Mouse (Mus musculus) intestine, embryonic 16.5 days (tissue): ENCODE measurements around the gene Bcl2l1. TPM values are rescaled to one million over a fixed set of nuclear protein-coding genes. Genes with fewer than 3 reads are reported as not detected.

Experiments
- ATAC-seq: fragments of 200-750 bp; cut with Nextera tagmentation; 2 replicates; pipeline ENCODE4 v1.8.0; 2017; ENCODE audit warnings: moderate TSS enrichment, moderate library complexity
- H3K27ac ChIP-seq: fragments of 300-500 bp; sonication (generic); 2 replicates; pipeline ENCODE4 v1.5.1; 2014; ENCODE audit warnings: mild to moderate bottlenecking, low read length
- H3K27me3 ChIP-seq: fragments of 300-500 bp; sonication (generic); replicated peaks from 2 replicates; pipeline ENCODE4 v1.6.1; 2014; ENCODE audit warnings: low read length, control low read depth, mixed read lengths; ENCODE audit not compliant: control insufficient read depth, insufficient read depth
- H3K36me3 ChIP-seq: fragments of 300-500 bp; sonication (generic); 2 replicates; pipeline ENCODE4 v1.6.1; 2014; ENCODE audit warnings: low read length, control low read depth; ENCODE audit not compliant: control insufficient read depth, insufficient read depth
- H3K4me1 ChIP-seq: fragments of 300-500 bp; sonication (generic); 2 replicates; pipeline ENCODE4 v1.6.1; 2014; ENCODE audit warnings: low read length, control low read depth, mixed read lengths; ENCODE audit not compliant: control insufficient read depth, insufficient read depth
- H3K4me2 ChIP-seq: fragments of 300-500 bp; sonication (generic); 2 replicates; pipeline ENCODE4 v1.6.1; 2014; ENCODE audit warnings: low read depth, low read length, control low read depth
- H3K4me3 ChIP-seq: fragments of 300-500 bp; sonication (generic); 2 replicates; pipeline ENCODE4 v1.5.1; 2014; ENCODE audit warnings: mild to moderate bottlenecking, low read length
- H3K9ac ChIP-seq: fragments of 300-500 bp; sonication (generic); 2 replicates; pipeline ENCODE4 v1.6.1; 2014; ENCODE audit warnings: low read depth, low read length
- H3K9me3 ChIP-seq: fragments of 300-500 bp; sonication (generic); 2 replicates; pipeline ENCODE4 v1.6.1; 2016; ENCODE audit warnings: low read length, control low read depth; ENCODE audit not compliant: control insufficient read depth
- WGBS: fragments of 180-500 bp; shearing (Covaris S2); extraction: QIAGEN DNeasy Blood & Tissue Kit; methylation state at CpG from one replicate; pipeline ENCODE4 v1.1.7; 2014; 5-methylcytosine and 5-hydroxymethylcytosine counted together
- polyA plus RNA-seq: library from polyadenylated mRNA; unstranded; fragments of >200 nt; fragmentation: Nextera tagmentation; extraction: Ambion mirVana; gene quantifications from 2 replicates; pipeline ENCODE4 v1.2.1, GENCODE M21; 2015

Gene Bcl2l1
- polyA plus RNA-seq, 1 experiment from 2014 or later: 65.8 TPM

DNA sequence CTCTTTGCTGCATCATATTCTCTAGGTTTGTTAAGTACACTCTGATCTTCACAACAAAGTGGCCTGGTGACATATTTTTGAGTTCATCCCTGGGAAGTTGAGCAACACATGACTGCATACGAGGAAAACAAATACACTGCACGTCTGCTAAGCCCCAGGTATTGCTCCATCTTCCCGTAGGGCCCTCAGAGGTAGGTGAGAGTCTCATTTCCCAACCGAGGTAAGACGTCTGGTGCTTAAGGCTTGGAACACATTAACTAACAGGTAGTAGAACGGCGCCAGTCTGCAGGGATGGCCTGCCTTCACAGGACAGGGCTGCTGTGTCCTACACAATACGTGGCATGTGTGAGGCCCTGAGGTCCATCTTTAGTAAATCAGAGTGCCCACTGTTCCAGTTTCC lies 46.9 kb downstream of the Bcl2l1 start:
- WGBS: 88% methylated on average over 8 of the region's 8 CpGs
- peaks cover 8% of the 10 kb centered on the region; the same call in 1 of the 2 replicates for H3K36me3 ChIP-seq
- ATAC-seq: no peak
- H3K4me1 ChIP-seq: peaks cover 34% of the 10 kb centered on the region
- H3K9ac ChIP-seq: no peak overlapping the region
- no peak overlapping the region for H3K27ac ChIP-seq
- H3K4me2 ChIP-seq: no peak overlapping the region
- H3K9me3 ChIP-seq: no peaks in the 10 kb centered on the region; the same call in 1 of the 2 replicates
- H3K4me3 ChIP-seq: no peak overlapping the region
- no peaks in the 10 kb centered on the region for H3K27me3 ChIP-seq

GRCm38 (mm10) chr2:152783241-152783640 lies 48.3 kb downstream of the Bcl2l1 start:
- Histone ChIP-seq H3K27me3 (no peaks in the 10 kb centered on the region), H3K9ac (no peak overlapping the region), H3K36me3 (peaks cover 8% of the 10 kb centered on the region; the same call in 1 of the 2 replicates), H3K4me2 (no peak overlapping the region), H3K9me3 (no peaks in the 10 kb centered on the region; the same call in 1 of the 2 replicates), H3K4me3 (no peak overlapping the region), H3K4me1 (peaks cover 24% of the 10 kb centered on the region), H3K27ac (no peak overlapping the region)
- 88% methylated on average over 5 of the region's 5 CpGs for WGBS
- ATAC-seq: no peak

DNA sequence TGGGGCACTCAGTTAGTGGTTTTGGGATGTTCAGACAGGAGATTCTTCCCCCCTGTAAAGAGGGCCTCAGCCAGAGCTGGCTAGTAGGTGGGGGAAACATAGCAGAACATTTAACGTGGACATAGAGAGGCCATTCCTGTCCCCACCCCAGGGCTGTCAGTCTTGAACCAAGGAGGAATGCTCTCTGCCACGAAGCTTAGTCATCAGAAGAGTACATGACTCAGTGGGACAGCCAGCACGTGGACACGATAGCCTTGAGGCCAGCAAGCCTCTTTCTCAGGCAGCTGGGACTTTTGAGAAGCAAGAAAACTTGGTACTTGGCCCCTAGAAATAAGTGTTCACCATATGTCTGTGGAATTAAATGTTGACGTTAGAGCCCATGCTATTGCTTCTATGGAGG lies 48.9 kb downstream of the Bcl2l1 start:
- H3K27ac ChIP-seq: no peak overlapping the region
- ATAC-seq: no peak
- no peaks in the 10 kb centered on the region; the same call in 1 of the 2 replicates for H3K9me3 ChIP-seq
- 75% methylated on average over 5 of the region's 5 CpGs for WGBS
- no peak overlapping the region for H3K9ac ChIP-seq
- peaks cover 24% of the 10 kb centered on the region for H3K4me1 ChIP-seq
- no peak overlapping the region for H3K4me3 ChIP-seq
- H3K4me2 ChIP-seq: no peak overlapping the region
- peaks cover 8% of the 10 kb centered on the region; the same call in 1 of the 2 replicates for H3K36me3 ChIP-seq
- H3K27me3 ChIP-seq: no peaks in the 10 kb centered on the region

DNA sequence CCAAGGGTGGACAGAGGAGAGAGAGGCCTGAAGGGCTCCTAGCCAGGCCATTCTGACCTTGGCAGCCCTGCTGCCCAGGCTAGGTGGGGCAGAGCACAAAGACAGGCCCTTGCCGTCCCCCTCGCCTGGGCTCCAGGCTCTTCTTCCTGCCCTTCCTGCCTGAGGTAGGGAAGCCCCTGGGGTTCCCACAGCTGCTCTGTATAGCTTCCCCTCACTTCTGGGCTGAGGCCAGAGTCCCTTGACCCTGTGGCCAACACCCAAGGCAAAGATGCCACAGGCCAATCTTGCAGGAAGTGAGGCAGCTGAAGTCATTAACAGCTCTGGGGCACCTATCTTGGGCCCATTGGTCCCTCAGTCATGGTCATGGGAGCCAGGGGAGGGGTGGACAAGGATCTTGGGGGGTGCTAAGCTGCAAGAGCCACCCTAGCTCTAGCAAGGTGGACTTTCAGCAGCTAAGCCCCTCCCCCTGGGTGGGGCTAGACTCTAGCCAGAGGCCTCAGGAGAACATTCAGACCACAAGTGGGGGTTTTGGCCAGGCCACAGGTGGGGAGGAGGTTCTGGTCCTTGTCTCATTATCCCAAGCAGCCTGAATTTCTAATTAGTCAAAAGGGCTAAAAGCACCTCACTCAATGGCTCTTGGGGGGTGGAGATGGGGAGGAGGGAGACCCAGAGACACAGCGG lies 50.4 kb downstream of the Bcl2l1 start:
- Histone ChIP-seq H3K27me3 (no peaks in the 10 kb centered on the region), H3K36me3 (peaks cover 8% of the 10 kb centered on the region; the same call in 1 of the 2 replicates), H3K9ac (no peak overlapping the region), H3K4me3 (no peak overlapping the region), H3K4me2 (no peak overlapping the region), H3K9me3 (no peaks in the 10 kb centered on the region), H3K4me1 (peaks cover 23% of the 10 kb centered on the region), H3K27ac (no peak overlapping the region)
- WGBS: 81% methylated on average over 3 of the region's 3 CpGs
- peak; percentile 43 for ATAC-seq

DNA sequence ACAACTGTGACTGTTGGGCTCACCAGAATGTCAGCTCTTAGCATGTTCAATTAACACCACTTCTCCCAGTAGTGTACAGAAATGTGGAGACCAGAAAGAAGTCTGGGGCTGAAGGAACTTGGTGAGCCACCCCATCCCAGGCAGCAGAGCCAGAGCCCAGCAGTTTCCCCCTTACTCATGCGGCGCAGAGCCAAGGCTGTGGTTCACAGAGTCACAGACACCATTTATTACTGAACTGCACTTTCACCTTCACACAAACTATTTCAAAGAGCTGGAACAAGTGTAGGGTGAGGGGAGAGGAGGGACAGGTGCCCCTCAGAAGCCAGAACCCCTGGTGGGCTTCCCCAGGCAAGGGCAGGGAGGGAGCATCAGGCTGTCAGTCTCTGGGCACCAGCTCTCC lies 51.1 kb downstream of the Bcl2l1 start:
- no peaks in the 10 kb centered on the region for H3K9me3 ChIP-seq
- no peak overlapping the region for H3K4me2 ChIP-seq
- H3K27ac ChIP-seq: no peak overlapping the region
- peaks cover 8% of the 10 kb centered on the region; the same call in 1 of the 2 replicates for H3K36me3 ChIP-seq
- H3K27me3 ChIP-seq: no peaks in the 10 kb centered on the region
- WGBS: 85% methylated on average over 2 of the region's 2 CpGs
- peaks cover 16% of the 10 kb centered on the region for H3K4me1 ChIP-seq
- ATAC-seq: no peak
- no peak overlapping the region for H3K4me3 ChIP-seq
- no peak overlapping the region for H3K9ac ChIP-seq

GRCm38 (mm10) chr2:152777081-152777480 lies 54.4 kb downstream of the Bcl2l1 start:
- H3K27me3 ChIP-seq: no peaks in the 10 kb centered on the region
- ATAC-seq: no peak
- peaks cover 7% of the 10 kb centered on the region; the same call in 1 of the 2 replicates for H3K36me3 ChIP-seq
- H3K4me2 ChIP-seq: no peak overlapping the region
- H3K27ac ChIP-seq: no peak overlapping the region
- WGBS: 91% methylated on average over 3 of the region's 3 CpGs
- no peak overlapping the region for H3K4me3 ChIP-seq
- no peaks in the 10 kb centered on the region for H3K9me3 ChIP-seq
- peaks cover 11% of the 10 kb centered on the region for H3K4me1 ChIP-seq
- no peak overlapping the region for H3K9ac ChIP-seq

DNA sequence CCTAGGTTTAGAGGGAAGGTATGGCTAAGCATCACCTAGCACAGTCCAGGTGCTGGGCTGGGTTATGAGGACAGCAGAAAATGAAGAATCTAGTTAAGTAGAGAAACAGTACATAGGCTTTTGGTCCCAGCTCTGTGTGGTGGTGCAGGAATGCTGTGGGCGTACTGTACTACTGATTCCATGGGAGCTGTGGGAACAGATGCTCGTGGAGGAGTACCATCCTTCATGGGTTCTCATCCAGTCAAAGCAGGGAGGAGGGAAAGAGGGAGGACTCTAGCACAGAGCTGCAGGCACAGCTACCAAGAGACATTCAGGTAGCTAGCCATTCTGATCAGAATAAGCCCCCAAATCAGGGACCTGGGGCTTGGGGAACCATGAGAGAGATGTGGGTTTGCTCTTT lies 55.1 kb downstream of the Bcl2l1 start:
- H3K9me3 ChIP-seq: no peaks in the 10 kb centered on the region
- WGBS: 94% methylated on average over 2 of the region's 2 CpGs
- H3K4me3 ChIP-seq: no peak overlapping the region
- no peak overlapping the region for H3K27ac ChIP-seq
- peaks cover 7% of the 10 kb centered on the region for H3K4me1 ChIP-seq
- no peak for ATAC-seq
- no peaks in the 10 kb centered on the region for H3K27me3 ChIP-seq
- no peak overlapping the region for H3K9ac ChIP-seq
- 0 out of 2 replicates have a peak, but pooled peaks cover 1% of the 10 kb centered on the region for H3K36me3 ChIP-seq
- H3K4me2 ChIP-seq: no peak overlapping the region

- no peak for ATAC-seq
- 85% methylated on average over 3 of the region's 3 CpGs for WGBS
Observed at GRCm38 (mm10) chr2:152776019-152776418, 55.5 kb downstream of the Bcl2l1 start.

DNA sequence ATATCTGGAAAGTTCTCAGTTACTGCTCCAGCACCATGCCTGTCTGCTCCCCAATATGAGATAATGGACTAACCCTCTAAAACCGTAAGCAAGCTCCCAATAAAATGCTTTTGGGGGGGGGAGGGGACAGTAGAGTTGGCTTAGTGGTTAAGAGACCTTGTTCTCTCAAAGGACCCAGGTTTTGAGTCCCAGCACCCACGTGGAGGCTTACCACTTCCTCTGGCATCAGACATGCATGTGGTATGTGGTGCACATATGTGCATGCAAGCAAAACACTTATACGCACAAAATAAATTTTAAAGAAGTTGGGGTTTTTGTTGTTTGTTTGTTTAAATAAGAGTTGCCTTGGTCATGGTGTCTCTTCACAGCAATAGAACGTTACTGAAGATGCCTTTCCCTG lies 56.2 kb downstream of the Bcl2l1 start:
- Histone ChIP-seq H3K9ac (no peak overlapping the region), H3K27ac (no peak overlapping the region), H3K4me2 (no peak overlapping the region), H3K36me3 (no peaks in the 10 kb centered on the region), H3K27me3 (no peaks in the 10 kb centered on the region), H3K4me3 (no peak overlapping the region), H3K9me3 (no peaks in the 10 kb centered on the region), H3K4me1 (no peaks in the 10 kb centered on the region)
- no peak for ATAC-seq
- 73% methylated on average over 4 of the region's 4 CpGs for whole genome bisulfite sequencing

More at GRCm38 (mm10) chr2:152776019-152776418, 55.5 kb downstream of the Bcl2l1 start:
- Histone ChIP-seq H3K27ac (no peak overlapping the region), H3K4me2 (no peak overlapping the region), H3K36me3 (no peaks in the 10 kb centered on the region), H3K27me3 (no peaks in the 10 kb centered on the region), H3K4me1 (peaks cover 2% of the 10 kb centered on the region; the same call in 1 of the 2 replicates), H3K9me3 (no peaks in the 10 kb centered on the region), H3K4me3 (no peak overlapping the region), H3K9ac (no peak overlapping the region)
